20 mouse cellular contexts compared by ENCODE assay signal in the genomic region with DNA sequence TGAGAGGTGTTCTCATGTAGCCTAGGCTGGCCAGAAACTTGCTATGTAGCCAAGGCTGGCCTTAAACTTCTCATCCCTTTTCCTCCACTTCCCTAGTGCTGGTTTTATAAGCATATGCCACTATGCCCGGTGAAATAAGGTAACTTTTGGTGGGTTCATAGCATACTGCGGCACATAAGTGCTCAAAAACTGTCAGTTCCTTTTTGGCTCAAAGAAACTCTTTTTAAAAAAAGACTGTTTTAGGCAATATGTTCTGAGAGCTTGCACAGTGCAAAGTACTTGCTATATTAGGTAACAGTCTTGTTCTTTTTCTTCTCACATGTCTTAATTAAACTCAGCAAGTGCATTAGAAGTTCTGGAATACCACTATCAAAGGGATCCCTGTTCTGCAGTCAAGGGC.
"Had no signal": no experiment of that assay in that cellular context is flagged by ENCODE, and none has a peak within 500 bp of the region (broad histone marks: within the 10 kb centered on the region; RNA-seq: fewer than 3 reads in every experiment).

No protein-coding gene starts in this region.

- DNase-seq: cerebellum, adult 2 months; cerebellum, adult 8-10 months; cerebellum, adult 9-10 months; cerebellum, adult 9-11 months; cerebellum, postnatal 10 days; cerebellum, postnatal 14 days; cerebellum, postnatal 25 days; cerebellum, postnatal 36 days; embryo, embryonic 11 days; forebrain, postnatal 0 days; gastrocnemius, adult 2 months; gastrocnemius, postnatal 10 days; gastrocnemius, postnatal 25 days; heart, adult 11 months; heart, adult 18-20 months; heart, adult 2 months had no signal

- ATAC-seq: forebrain, embryonic 13.5 days; forebrain, embryonic 14.5 days; forebrain, embryonic 15.5 days; forebrain, embryonic 16.5 days; forebrain, postnatal 0 days had no signal
